Mouse (Mus musculus) embryonic facial prominence, embryonic 11.5 days (tissue): ENCODE results near the gene Gls2. TPM values are rescaled to one million over a fixed set of nuclear protein-coding genes. Genes with fewer than 3 reads are reported as not detected.

Experiments used
- ATAC-seq: fragments of 200-750 bp; cut with Nextera tagmentation; replicated peaks from 2 replicates; pipeline ENCODE4 v1.8.0; 2017; ENCODE audit warnings: low read depth; ENCODE audit not compliant: insufficient number of reproducible peaks, low FRiP score, low TSS enrichment
- DNase-seq: peaks from one replicate; pipeline ENCODE4 v3.0.0-alpha.2; 2015; ENCODE audit warnings: low spot score
- H3K27ac ChIP-seq: fragments of 300-500 bp; sonication (generic); replicated peaks from 2 replicates; pipeline ENCODE4 v1.5.1; 2014; ENCODE audit warnings: mild to moderate bottlenecking, low read depth, low read length, control low read depth
- H3K27me3 ChIP-seq: fragments of 300-500 bp; sonication (generic); 2 replicates; pipeline ENCODE4 v1.6.1; 2014; ENCODE audit warnings: mild to moderate bottlenecking, low read length, moderate library complexity, mixed read lengths; ENCODE audit not compliant: control insufficient read depth, insufficient read depth
- H3K36me3 ChIP-seq: fragments of 300-500 bp; sonication (generic); replicated peaks from 2 replicates; pipeline ENCODE4 v1.6.1; 2014; ENCODE audit warnings: low read depth, mild to moderate bottlenecking, low read length, moderate library complexity, mixed read lengths; ENCODE audit not compliant: control insufficient read depth, insufficient read depth
- H3K4me1 ChIP-seq: fragments of 300-500 bp; sonication (generic); 2 replicates; pipeline ENCODE4 v1.6.1; 2014; ENCODE audit warnings: low read length, mixed read lengths; ENCODE audit not compliant: control insufficient read depth, insufficient read depth
- H3K4me2 ChIP-seq: fragments of 300-500 bp; sonication (generic); 2 replicates; pipeline ENCODE4 v1.6.1; 2014; ENCODE audit warnings: low read depth, mild to moderate bottlenecking, control low read depth, low read length, moderate library complexity
- H3K4me3 ChIP-seq: fragments of 300-500 bp; sonication (generic); 2 replicates; pipeline ENCODE4 v1.5.1; 2014; ENCODE audit warnings: low read depth, low read length, control low read depth
- H3K9ac ChIP-seq: fragments of 300-500 bp; sonication (generic); replicated peaks from 2 replicates; pipeline ENCODE4 v1.6.1; 2014; ENCODE audit warnings: mild to moderate bottlenecking, control low read depth, low read length
- H3K9me3 ChIP-seq: fragments of 300-500 bp; sonication (generic); replicated peaks from 2 replicates; pipeline ENCODE4 v1.6.1; 2016; ENCODE audit warnings: mild to moderate bottlenecking, low read length, inconsistent platforms, mixed read lengths; ENCODE audit not compliant: control insufficient read depth
- whole genome bisulfite sequencing: fragments of 180-500 bp; shearing (Covaris S2); extraction: QIAGEN DNeasy Blood & Tissue Kit; methylation state at CpG from one replicate; pipeline ENCODE4 v1.1.7; 2014; 5-methylcytosine and 5-hydroxymethylcytosine counted together
- polyA plus RNA-seq: library from polyadenylated mRNA; unstranded; fragments of >200 nt; fragmentation: Nextera tagmentation; extraction: Ambion mirVana; gene quantifications from 2 replicates; pipeline ENCODE4 v1.2.1, GENCODE M21; 2014

Gls2 gene
- polyA plus RNA-seq, 1 experiment from 2014 or later: 0.76 TPM

- no peaks in the 10 kb centered on the region for H3K27me3 ChIP-seq
- no peaks in the 10 kb centered on the region; the same call in 1 of the 2 replicates for H3K36me3 ChIP-seq
- no peak overlapping the region for H3K9ac ChIP-seq
- WGBS: 79% methylated on average over 12 of the region's 12 CpGs
- ATAC-seq: no peak
- no peak overlapping the region for H3K4me3 ChIP-seq
- no peaks in the 10 kb centered on the region for H3K4me1 ChIP-seq
- 0 out of 2 replicates have a peak overlapping the region, but pooled peaks have one; percentile 44 for H3K27ac ChIP-seq
- DNase-seq: no peak
- no peak overlapping the region; the same call in 1 of the 2 replicates for H3K4me2 ChIP-seq
- H3K9me3 ChIP-seq: no peaks in the 10 kb centered on the region
Measured at GRCm38 (mm10) chr10:128230582-128230981, 36.3 kb downstream of the Gls2 start.

- Histone ChIP-seq H3K4me2 (peak overlapping the region; percentile 69), H3K4me3 (peak overlapping the region; percentile 68), H3K36me3 (no peaks in the 10 kb centered on the region; the same call in 1 of the 2 replicates), H3K27me3 (no peaks in the 10 kb centered on the region), H3K9ac (peak overlapping the region; percentile 90), H3K27ac (peak overlapping the region; percentile 44; the same call in 1 of the 2 replicates), H3K9me3 (no peaks in the 10 kb centered on the region), H3K4me1 (no peaks in the 10 kb centered on the region)
- ATAC-seq: no peak
- DNase-seq: no peak
- 21% methylated on average over 5 of the region's 5 CpGs for WGBS
Measured at GRCm38 (mm10) chr10:128231146-128231545, 36.9 kb downstream of the Gls2 start.

GRCm38 (mm10) chr10:128231697-128232419 lies 37.6 kb downstream of the Gls2 start, which contains the start of gene Timeless:
Gene Timeless (plus strand): TSS chr10:128232065.
- Histone ChIP-seq H3K4me1 (no peaks in the 10 kb centered on the region), H3K4me2 (peak within 1 kb of the TSS; percentile 69)
- under 1% methylated on average over 58 of the region's 58 CpGs for WGBS

GRCm38 (mm10) chr10:128232420-128232985 lies 38.2 kb downstream of the Gls2 start:
- peak; percentile 9; the same call in 1 of the 2 replicates for ATAC-seq
- H3K4me1 ChIP-seq: no peaks in the 10 kb centered on the region

More at GRCm38 (mm10) chr10:128231697-128232419, 37.6 kb downstream of the Gls2 start, which contains the start of gene Timeless:
- Histone ChIP-seq H3K27me3 (no peaks in the 10 kb centered on the region), H3K9ac (peak within 1 kb of the TSS; percentile 90), H3K4me3 (peak within 1 kb of the TSS; percentile 68), H3K36me3 (no peaks in the 10 kb centered on the region; the same call in 1 of the 2 replicates), H3K9me3 (no peaks in the 10 kb centered on the region), H3K27ac (peak within 1 kb of the TSS; percentile 93)
- ATAC-seq (peak; percentile 81), DNase-seq (peak; percentile 82)

GRCm38 (mm10) chr10:128236321-128236720 lies 42.1 kb downstream of the Gls2 start:
- ATAC-seq: no peak
- H3K9ac ChIP-seq: no peak overlapping the region; the same call in 1 of the 2 replicates

More at GRCm38 (mm10) chr10:128232420-128232985, 38.2 kb downstream of the Gls2 start:
- Histone ChIP-seq H3K9ac (peak overlapping the region; percentile 90), H3K9me3 (no peaks in the 10 kb centered on the region), H3K27ac (peak overlapping the region; percentile 93), H3K4me2 (peak overlapping the region; percentile 69), H3K27me3 (no peaks in the 10 kb centered on the region), H3K4me3 (peak overlapping the region; percentile 68), H3K36me3 (no peaks in the 10 kb centered on the region; the same call in 1 of the 2 replicates)
- under 1% methylated on average over 14 of the region's 14 CpGs for WGBS
- DNase-seq: peak; percentile 90

GRCm38 (mm10) chr10:128237807-128238480 lies 43.7 kb downstream of the Gls2 start:
- WGBS: 83% methylated on average over 15 of the region's 15 CpGs
- H3K27ac ChIP-seq: no peak overlapping the region
- H3K9ac ChIP-seq: no peak overlapping the region
- no peaks in the 10 kb centered on the region for H3K9me3 ChIP-seq
- H3K36me3 ChIP-seq: peaks cover 8% of the 10 kb centered on the region
- no peak overlapping the region for H3K4me3 ChIP-seq
- DNase-seq (no peak), ATAC-seq (no peak)
- no peak overlapping the region for H3K4me2 ChIP-seq
- H3K4me1 ChIP-seq: no peaks in the 10 kb centered on the region
- H3K27me3 ChIP-seq: no peaks in the 10 kb centered on the region

More at GRCm38 (mm10) chr10:128236321-128236720, 42.1 kb downstream of the Gls2 start:
- no peaks in the 10 kb centered on the region for H3K9me3 ChIP-seq
- 52% methylated on average over 4 of the region's 4 CpGs for WGBS
- 0 out of 2 replicates have a peak overlapping the region, but pooled peaks have one; percentile 35 for H3K27ac ChIP-seq
- no peak overlapping the region for H3K4me2 ChIP-seq
- H3K4me1 ChIP-seq: no peaks in the 10 kb centered on the region
- no peak overlapping the region for H3K4me3 ChIP-seq
- DNase-seq: peak; percentile 61
- no peaks in the 10 kb centered on the region for H3K27me3 ChIP-seq
- H3K36me3 ChIP-seq: peaks cover 8% of the 10 kb centered on the region

- Histone ChIP-seq H3K9me3 (no peaks in the 10 kb centered on the region), H3K4me2 (no peak overlapping the region), H3K9ac (no peak overlapping the region), H3K27me3 (no peaks in the 10 kb centered on the region), H3K4me1 (no peaks in the 10 kb centered on the region), H3K27ac (no peak overlapping the region), H3K4me3 (no peak overlapping the region), H3K36me3 (peaks cover 16% of the 10 kb centered on the region)
- DNase-seq (no peak), ATAC-seq (no peak)
- 88% methylated on average over 4 of the region's 4 CpGs for WGBS
Measured at GRCm38 (mm10) chr10:128239140-128239539, 44.9 kb downstream of the Gls2 start.
